In genomic region chr13:43032451-43032850, GRCm38 (mm10) we compare ENCODE assay signal across 20 mouse cellular contexts.
DNase-seq lines count a peak whose midpoint lies in the region; ATAC-seq and TF ChIP-seq lines count a peak whose summit lies in the region.
"Had no signal": no experiment of that assay in that cellular context is flagged by ENCODE, and none has a peak within 500 bp of the region (broad histone marks: within the 10 kb centered on the region; RNA-seq: fewer than 3 reads in every experiment).

No protein-coding gene starts in this region.

- no peak overlapping the region for H3K4me3 ChIP-seq in C2C12 (ENCODE audit: insufficient read depth, poor library complexity, severe bottlenecking)
- H3K4me3 ChIP-seq in macrophage (ENCODE audit: inconsistent target) = no peak overlapping the region
- H3K4me3 ChIP-seq: forebrain, embryonic 13.5 days; hindbrain, embryonic 10.5 days; intestine, embryonic 15.5 days; layer of hippocampus, adult 2 months; stomach, embryonic 15.5 days had no signal

- no peak overlapping the region for H3ac ChIP-seq in C2C12 (ENCODE audit: control insufficient read depth, insufficient read length, low read depth)

- 93% methylated on average over 3 of the region's 3 CpGs for WGBS in macrophage (ENCODE audit: missing documents)

- TF ChIP-seq CTCF in C2C12 (IDR thresholded peaks at IDR 0.05; ENCODE audit: control insufficient read depth, insufficient read depth, insufficient read length) = no peak
- TF ChIP-seq CTCF in Patski (IDR thresholded peaks at IDR 0.05) = no peak

- POLR2A ChIA-PET in Patski (lab: Charles Lee) = no interaction called here

- CTCF ChIA-PET in Patski (lab: Charles Lee) = no interaction called here

- ATAC-seq in frontal cortex, adult (ENCODE audit: low TSS enrichment) = peak; percentile 23; the same call in 1 of the 2 replicates
- no peak for ATAC-seq in Patski
- ATAC-seq: forebrain, embryonic 13.5 days; hindbrain, embryonic 16.5 days; intestine, embryonic 15.5 days had no signal

- H3K79me3 ChIP-seq in C2C12 (ENCODE audit: low read depth) = no peaks in the 10 kb centered on the region

- in situ Hi-C loops in Patski (cut with MboI; ENCODE audit: low pct_unique_long_range_greater_than_20kb) = no loop called here

- H3K36me3 ChIP-seq in C2C12 (ENCODE audit: control insufficient read depth, insufficient read depth) (no peaks in the 10 kb centered on the region), macrophage (ENCODE audit: inconsistent target) (no peaks in the 10 kb centered on the region)
- H3K36me3 ChIP-seq: hindbrain, embryonic 10.5 days; intestine, embryonic 15.5 days; stomach, embryonic 15.5 days had no signal

- peak overlapping the region; percentile 25 for H3K27ac ChIP-seq in macrophage
- H3K27ac ChIP-seq: forebrain, embryonic 13.5 days; hindbrain, embryonic 10.5 days; intestine, embryonic 15.5 days; layer of hippocampus, adult 2 months; stomach, embryonic 15.5 days had no signal

- no peak for DNase-seq in frontal cortex, postnatal 36 days (ENCODE audit: low spot score in 2 of 2)
- DNase-seq in Patski (ENCODE audit: low read depth, low spot score) = peak; percentile 35
- DNase-seq in retina, postnatal 1 day = no peak
- no peak for DNase-seq in urinary bladder, postnatal 4 days (ENCODE audit: low spot score in 2 of 2)
- no peak for DNase-seq in thymus, postnatal 36 days
- DNase-seq: cerebellum, adult 9-11 months; kidney, adult 9 months; kidney, postnatal 25 days; lung, postnatal 4 days; right cerebral cortex, postnatal 4 days; thymus, postnatal 4 days had no signal

- H3K79me2 ChIP-seq in C2C12 (ENCODE audit: control insufficient read depth, insufficient read depth) (no peaks in the 10 kb centered on the region), macrophage (ENCODE audit: inconsistent target) (no peaks in the 10 kb centered on the region)

- no peaks in the 10 kb centered on the region for H3K27me3 ChIP-seq in C2C12 (ENCODE audit: control insufficient read depth, insufficient read depth, insufficient read length)
- no peaks in the 10 kb centered on the region for H3K27me3 ChIP-seq in Patski
- H3K27me3 ChIP-seq: forebrain, embryonic 13.5 days; intestine, embryonic 15.5 days; stomach, embryonic 15.5 days had no signal

TF ChIP-seq in C2C12, 6 proteins besides CTCF, POLR2A, EP300 and RAD21:
- TF ChIP-seq MYOD1 (IDR thresholded peaks at IDR 0.05; ENCODE audit: control insufficient read depth, insufficient read length, low read depth) (no peak), MAX (IDR thresholded peaks at IDR 0.05) (no peak), CEBPB (IDR thresholded peaks at IDR 0.05; ENCODE audit: low read depth) (no peak), MYOG (IDR thresholded peaks at IDR 0.05; ENCODE audit: control insufficient read depth, extremely low read depth, insufficient read length) (no peak), FOSL1 (IDR thresholded peaks at IDR 0.05; ENCODE audit: insufficient read depth, low read length, poor library complexity, severe bottlenecking) (peak; percentile 78), USF1 (IDR thresholded peaks at IDR 0.05; ENCODE audit: low read depth) (peak; percentile 94)
